Mouse (Mus musculus): ENCODE results near the gene AI467606. TPM values are rescaled to one million over a fixed set of nuclear protein-coding genes. Genes with fewer than 3 reads are reported as not detected.
A peak's percentile ranks its signal among the peaks of the same experiment; 100 is the strongest.

The AI467606 gene
- total and polyA plus RNA-seq, 3 experiments, result 51.1 to 101 (median 79.4) TPM

DNA sequence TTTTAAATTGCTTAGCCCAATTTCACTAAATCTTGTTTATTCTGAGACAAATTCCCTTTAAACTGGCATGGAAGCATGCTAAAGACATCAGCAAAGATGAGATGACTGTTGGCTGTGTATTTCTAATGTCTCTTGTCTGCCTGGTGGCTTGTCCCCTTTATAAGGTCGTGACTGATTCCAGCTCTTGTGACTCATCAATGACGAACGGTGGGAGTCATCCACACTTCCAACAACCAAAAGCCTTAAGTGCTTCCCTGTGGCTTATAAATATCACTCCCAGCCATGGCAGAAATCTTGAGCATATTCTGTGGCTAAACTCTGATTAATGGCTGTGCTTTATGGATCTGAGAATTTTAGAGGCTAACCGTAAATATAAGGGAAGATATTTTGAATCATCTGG lies 24.8 kb upstream of the AI467606 start:
- Histone ChIP-seq H3K27ac (ENCODE audit: control insufficient read depth, low read depth, low read length) (no peak overlapping the region), H3K27me3 (ENCODE audit: control insufficient read depth in 1 of 2, insufficient read depth in 2 of 2, low read length in 2 of 2) (no peaks in the 10 kb centered on the region), H3K9me3 (replicated peaks; ENCODE audit: insufficient read depth, low read length) (no peaks in the 10 kb centered on the region), H3K4me1 (ENCODE audit: control insufficient read depth in 1 of 2, insufficient read depth in 2 of 2, low read length in 2 of 2) (no peaks in the 10 kb centered on the region), H3K79me2 (ENCODE audit: control insufficient read depth, insufficient read depth, low read length, poor library complexity) (no peaks in the 10 kb centered on the region), H3K4me3 (ENCODE audit: control insufficient read depth in 1 of 2, insufficient read depth in 1 of 2, low read depth in 2 of 2, low read length in 2 of 2) (no peak overlapping the region), H3K9ac (ENCODE audit: control insufficient read depth, low read depth, low read length, poor library complexity, severe bottlenecking) (no peak overlapping the region), H3K36me3 (ENCODE audit: control insufficient read depth in 1 of 2, insufficient read depth in 2 of 2, low read length in 2 of 2) (peaks cover 0 to 4% of the 10 kb centered on the region in 2 experiments; a peak in 2 of 4 replicates)
- no peak for TF ChIP-seq NELFE (IDR thresholded peaks at IDR 0.05; ENCODE audit: low read depth, low read length)
- no peak for TF ChIP-seq MXI1 (IDR thresholded peaks at IDR 0.05; ENCODE audit: low read depth, low read length)
- no peak for TF ChIP-seq GATA1 (IDR thresholded peaks at IDR 0.05; ENCODE audit: low read depth, low read length)
- TF ChIP-seq SMC3 (IDR thresholded peaks at IDR 0.05; ENCODE audit: low read depth, low read length), result no peak
- no peak for TF ChIP-seq MYC (IDR thresholded peaks at IDR 0.05; ENCODE audit: low read depth, low read length)
- TF ChIP-seq JUND (IDR thresholded peaks at IDR 0.05; ENCODE audit: low read depth, low read length), result no peak
- no peak for TF ChIP-seq POLR2AphosphoS2 (IDR thresholded peaks at IDR 0.05; ENCODE audit: low read length)
- TF ChIP-seq ZC3H11A (IDR thresholded peaks at IDR 0.05; ENCODE audit: low read depth, low read length), result no peak
- DNase-seq (ENCODE audit: low read depth, low spot score), result no peak

DNA sequence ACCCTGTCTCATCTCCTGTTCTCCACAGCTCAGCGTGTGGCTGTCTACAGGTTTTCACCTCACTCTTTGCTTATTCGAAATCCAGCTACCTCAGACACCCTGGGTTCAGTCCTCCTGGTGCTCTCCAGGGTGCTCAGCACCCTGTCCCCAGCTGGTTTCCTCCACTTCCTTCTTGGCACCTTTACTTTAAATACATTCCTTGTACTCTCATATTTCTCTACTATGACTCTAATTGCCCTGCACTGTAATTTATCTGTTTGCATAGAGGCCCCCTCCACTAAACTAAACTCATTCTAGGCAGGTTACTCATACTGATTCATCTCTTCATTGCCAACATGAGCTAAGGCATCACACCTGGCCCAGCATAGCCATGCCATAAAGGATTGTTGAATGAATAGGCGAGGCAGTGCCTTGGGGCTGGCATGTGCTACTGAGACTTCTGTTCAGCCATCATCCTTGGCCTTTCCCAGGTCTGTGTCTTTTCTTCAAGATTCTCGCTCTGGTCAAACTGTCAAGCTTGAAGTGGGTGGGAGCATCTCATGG lies 20.2 kb upstream of the AI467606 start:
- Histone ChIP-seq H3K27me3 (ENCODE audit: control insufficient read depth in 1 of 2, insufficient read depth in 2 of 2, low read length in 2 of 2) (no peaks in the 10 kb centered on the region), H3K4me1 (ENCODE audit: control insufficient read depth in 1 of 2, insufficient read depth in 2 of 2, low read length in 2 of 2) (no peaks in the 10 kb centered on the region), H3K79me2 (ENCODE audit: control insufficient read depth, insufficient read depth, low read length, poor library complexity) (no peaks in the 10 kb centered on the region), H3K9ac (ENCODE audit: control insufficient read depth, low read depth, low read length, poor library complexity, severe bottlenecking) (no peak overlapping the region), H3K27ac (ENCODE audit: control insufficient read depth, low read depth, low read length) (no peak overlapping the region), H3K4me3 (ENCODE audit: control insufficient read depth in 1 of 2, insufficient read depth in 1 of 2, low read depth in 2 of 2, low read length in 2 of 2) (no peak overlapping the region), H3K9me3 (replicated peaks; ENCODE audit: insufficient read depth, low read length) (no peaks in the 10 kb centered on the region), H3K36me3 (ENCODE audit: control insufficient read depth in 1 of 2, insufficient read depth in 2 of 2, low read length in 2 of 2) (peaks cover 0 to 4% of the 10 kb centered on the region in 2 experiments; a peak in 2 of 4 replicates)
- TF ChIP-seq CTCF (IDR thresholded peaks at IDR 0.05 in 2 of 3, conservative IDR thresholded peaks at IDR 0.05 in 1 of 3; ENCODE audit: control insufficient read depth in 1 of 3, insufficient read depth in 1 of 3, low read depth in 2 of 3, low read length in 3 of 3, poor library complexity in 1 of 3, severe bottlenecking in 1 of 3) (no peak), SIN3A (IDR thresholded peaks at IDR 0.05; ENCODE audit: low read length) (0 out of 2 replicates have a peak, but pooled peaks have one; percentile 22), USF2 (IDR thresholded peaks at IDR 0.05; ENCODE audit: borderline replicate concordance in 1 of 2, insufficient read depth in 1 of 2, low read depth in 1 of 2, low read length in 2 of 2) (no peak), MAZ (IDR thresholded peaks at IDR 0.05; ENCODE audit: low read depth, low read length) (no peak)
- DNase-seq (ENCODE audit: low read depth, low spot score), result no peak

GRCm38 (mm10) chr7:127073221-127073620 lies 17.9 kb upstream of the AI467606 start:
- no peak for TF ChIP-seq SIN3A (IDR thresholded peaks at IDR 0.05; ENCODE audit: low read length)
- no peak for TF ChIP-seq TBP (IDR thresholded peaks at IDR 0.05; ENCODE audit: low read depth, low read length)
- TF ChIP-seq SMC3 (IDR thresholded peaks at IDR 0.05; ENCODE audit: low read depth, low read length), result no peak
- no peak for TF ChIP-seq USF1 (IDR thresholded peaks at IDR 0.05; ENCODE audit: low read depth, low read length)
- TF ChIP-seq ZNF384 (IDR thresholded peaks at IDR 0.05; ENCODE audit: low read depth, low read length), result no peak
- no peak for TF ChIP-seq TCF12 (IDR thresholded peaks at IDR 0.05; ENCODE audit: low read depth, low read length)
- TF ChIP-seq ZC3H11A (IDR thresholded peaks at IDR 0.05; ENCODE audit: low read depth, low read length), result no peak
- TF ChIP-seq CTCF (IDR thresholded peaks at IDR 0.05 in 2 of 3, conservative IDR thresholded peaks at IDR 0.05 in 1 of 3; ENCODE audit: control insufficient read depth in 1 of 3, insufficient read depth in 1 of 3, low read depth in 2 of 3, low read length in 3 of 3, poor library complexity in 1 of 3, severe bottlenecking in 1 of 3), result no peak
- no peak for TF ChIP-seq BHLHE40 (IDR thresholded peaks at IDR 0.05; ENCODE audit: borderline replicate concordance, low read depth, low read length)
- no peak for TF ChIP-seq MAZ (IDR thresholded peaks at IDR 0.05; ENCODE audit: low read depth, low read length)
- no peak for TF ChIP-seq POLR2AphosphoS5 (IDR thresholded peaks at IDR 0.05; ENCODE audit: borderline replicate concordance, low read depth, low read length)
- no peak for TF ChIP-seq POLR2A (IDR thresholded peaks at IDR 0.05; ENCODE audit: control insufficient read depth in 1 of 2, insufficient read depth in 1 of 2, low read depth in 1 of 2, low read length in 2 of 2, poor library complexity in 1 of 2)
- no peak for TF ChIP-seq ELF1 (IDR thresholded peaks at IDR 0.05; ENCODE audit: low read depth, low read length)
- TF ChIP-seq USF2 (IDR thresholded peaks at IDR 0.05; ENCODE audit: borderline replicate concordance in 1 of 2, insufficient read depth in 1 of 2, low read depth in 1 of 2, low read length in 2 of 2), result no peak
- TF ChIP-seq MXI1 (IDR thresholded peaks at IDR 0.05; ENCODE audit: low read depth, low read length), result no peak
- no peak overlapping the region for H3K9ac ChIP-seq (ENCODE audit: control insufficient read depth, low read depth, low read length, poor library complexity, severe bottlenecking)
- no peak overlapping the region for H3K4me3 ChIP-seq (ENCODE audit: control insufficient read depth in 1 of 2, insufficient read depth in 1 of 2, low read depth in 2 of 2, low read length in 2 of 2)
- no peaks in the 10 kb centered on the region for H3K79me2 ChIP-seq (ENCODE audit: control insufficient read depth, insufficient read depth, low read length, poor library complexity)
- no peaks in the 10 kb centered on the region for H3K9me3 ChIP-seq (replicated peaks; ENCODE audit: insufficient read depth, low read length)
- H3K27me3 ChIP-seq (ENCODE audit: control insufficient read depth in 1 of 2, insufficient read depth in 2 of 2, low read length in 2 of 2), result no peaks in the 10 kb centered on the region
- no peak for DNase-seq (ENCODE audit: low read depth, low spot score)
- H3K27ac ChIP-seq (ENCODE audit: control insufficient read depth, low read depth, low read length), result no peak overlapping the region
- H3K36me3 ChIP-seq (ENCODE audit: control insufficient read depth in 1 of 2, insufficient read depth in 2 of 2, low read length in 2 of 2), result peaks cover 0 to 2% of the 10 kb centered on the region in 2 experiments; a peak in 2 of 4 replicates
- no peaks in the 10 kb centered on the region for H3K4me1 ChIP-seq (ENCODE audit: control insufficient read depth in 1 of 2, insufficient read depth in 2 of 2, low read length in 2 of 2)

Data from MEL (cell line).